Mouse (Mus musculus) intestine, embryonic 16.5 days (tissue): ENCODE measurements around the gene Lim2. TPM values are rescaled to one million over a fixed set of nuclear protein-coding genes. Genes with fewer than 3 reads are reported as not detected.
A peak's percentile ranks its signal among the peaks of the same experiment; 100 is the strongest.

Experiments used
- ATAC-seq: fragments of 200-750 bp; cut with Nextera tagmentation; 2 replicates; pipeline ENCODE4 v1.8.0; 2017; ENCODE audit warnings: moderate TSS enrichment, moderate library complexity
- H3K27ac ChIP-seq: fragments of 300-500 bp; sonication (generic); 2 replicates; pipeline ENCODE4 v1.5.1; 2014; ENCODE audit warnings: mild to moderate bottlenecking, low read length
- H3K27me3 ChIP-seq: fragments of 300-500 bp; sonication (generic); replicated peaks from 2 replicates; pipeline ENCODE4 v1.6.1; 2014; ENCODE audit warnings: low read length, control low read depth, mixed read lengths; ENCODE audit not compliant: control insufficient read depth, insufficient read depth
- H3K36me3 ChIP-seq: fragments of 300-500 bp; sonication (generic); 2 replicates; pipeline ENCODE4 v1.6.1; 2014; ENCODE audit warnings: low read length, control low read depth; ENCODE audit not compliant: control insufficient read depth, insufficient read depth
- H3K4me1 ChIP-seq: fragments of 300-500 bp; sonication (generic); 2 replicates; pipeline ENCODE4 v1.6.1; 2014; ENCODE audit warnings: low read length, control low read depth, mixed read lengths; ENCODE audit not compliant: control insufficient read depth, insufficient read depth
- H3K4me2 ChIP-seq: fragments of 300-500 bp; sonication (generic); 2 replicates; pipeline ENCODE4 v1.6.1; 2014; ENCODE audit warnings: low read depth, low read length, control low read depth
- H3K4me3 ChIP-seq: fragments of 300-500 bp; sonication (generic); 2 replicates; pipeline ENCODE4 v1.5.1; 2014; ENCODE audit warnings: mild to moderate bottlenecking, low read length
- H3K9ac ChIP-seq: fragments of 300-500 bp; sonication (generic); 2 replicates; pipeline ENCODE4 v1.6.1; 2014; ENCODE audit warnings: low read depth, low read length
- H3K9me3 ChIP-seq: fragments of 300-500 bp; sonication (generic); 2 replicates; pipeline ENCODE4 v1.6.1; 2016; ENCODE audit warnings: low read length, control low read depth; ENCODE audit not compliant: control insufficient read depth
- WGBS: fragments of 180-500 bp; shearing (Covaris S2); extraction: QIAGEN DNeasy Blood & Tissue Kit; methylation state at CpG from one replicate; pipeline ENCODE4 v1.1.7; 2014; 5-methylcytosine and 5-hydroxymethylcytosine counted together
- polyA plus RNA-seq: library from polyadenylated mRNA; unstranded; fragments of >200 nt; fragmentation: Nextera tagmentation; extraction: Ambion mirVana; gene quantifications from 2 replicates; pipeline ENCODE4 v1.2.1, GENCODE M21; 2015

The Lim2 gene
- polyA plus RNA-seq, 1 experiment from 2014 or later: 0.61 TPM

DNA sequence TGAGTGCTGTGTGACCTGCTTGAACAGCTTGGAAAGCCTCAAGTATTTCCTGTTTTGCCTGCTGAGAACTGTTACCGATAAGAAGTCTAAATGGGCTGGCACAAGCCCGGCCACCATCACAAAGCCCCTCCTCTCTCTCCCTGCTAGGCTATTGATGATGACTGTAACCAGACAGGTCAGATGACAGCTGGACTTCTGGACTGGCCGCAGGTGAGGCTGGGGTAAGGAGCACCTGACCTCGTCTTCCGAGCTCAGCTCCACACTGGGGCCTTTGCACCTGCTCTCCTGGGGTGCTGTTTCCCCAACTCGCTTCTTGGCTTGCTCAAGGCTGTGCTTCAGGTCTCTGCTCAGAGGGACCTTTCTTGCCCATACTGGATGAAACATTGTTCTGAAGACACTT, 26.9 kb downstream of the Lim2 start:
- Histone ChIP-seq H3K4me2 (no peak overlapping the region), H3K27ac (no peak overlapping the region)
- 88% methylated on average over 6 of the region's 6 CpGs for WGBS

GRCm38 (mm10) chr7:43462851-43463250, 35.4 kb downstream of the Lim2 start, which contains the start of gene Vsig10l:
TSS of gene Vsig10l (plus strand) at chr7:43463151.
- Histone ChIP-seq H3K9ac (no peak within 1 kb of the TSS), H3K4me2 (no peak within 1 kb of the TSS), H3K4me1 (no peaks in the 10 kb centered on the region; the same call in 1 of the 2 replicates), H3K9me3 (no peaks in the 10 kb centered on the region), H3K36me3 (0 out of 2 replicates have a peak, but pooled peaks cover 3% of the 10 kb centered on the region), H3K27ac (no peak within 1 kb of the TSS), H3K4me3 (no peak within 1 kb of the TSS), H3K27me3 (no peaks in the 10 kb centered on the region)
- ATAC-seq: no peak
- 55% methylated on average over 4 of the region's 4 CpGs for WGBS

More for the DNA sequence above, 26.9 kb downstream of the Lim2 start:
- Histone ChIP-seq H3K9ac (no peak overlapping the region), H3K4me3 (no peak overlapping the region), H3K36me3 (peaks cover 17% of the 10 kb centered on the region; the same call in 1 of the 2 replicates), H3K27me3 (no peaks in the 10 kb centered on the region), H3K9me3 (no peaks in the 10 kb centered on the region), H3K4me1 (no peaks in the 10 kb centered on the region)
- ATAC-seq: peak; percentile 31

- H3K9ac ChIP-seq: no peak overlapping the region
- no peak overlapping the region for H3K4me3 ChIP-seq
- no peaks in the 10 kb centered on the region; the same call in 1 of the 2 replicates for H3K4me1 ChIP-seq
- 76% methylated on average over 7 of the region's 7 CpGs for WGBS
- no peak overlapping the region for H3K4me2 ChIP-seq
- no peak overlapping the region for H3K27ac ChIP-seq
- H3K27me3 ChIP-seq: no peaks in the 10 kb centered on the region
- ATAC-seq: no peak
- H3K9me3 ChIP-seq: no peaks in the 10 kb centered on the region
- H3K36me3 ChIP-seq: no peaks in the 10 kb centered on the region
Measured at GRCm38 (mm10) chr7:43463976-43464375, 36.5 kb downstream of the Lim2 start.

DNA sequence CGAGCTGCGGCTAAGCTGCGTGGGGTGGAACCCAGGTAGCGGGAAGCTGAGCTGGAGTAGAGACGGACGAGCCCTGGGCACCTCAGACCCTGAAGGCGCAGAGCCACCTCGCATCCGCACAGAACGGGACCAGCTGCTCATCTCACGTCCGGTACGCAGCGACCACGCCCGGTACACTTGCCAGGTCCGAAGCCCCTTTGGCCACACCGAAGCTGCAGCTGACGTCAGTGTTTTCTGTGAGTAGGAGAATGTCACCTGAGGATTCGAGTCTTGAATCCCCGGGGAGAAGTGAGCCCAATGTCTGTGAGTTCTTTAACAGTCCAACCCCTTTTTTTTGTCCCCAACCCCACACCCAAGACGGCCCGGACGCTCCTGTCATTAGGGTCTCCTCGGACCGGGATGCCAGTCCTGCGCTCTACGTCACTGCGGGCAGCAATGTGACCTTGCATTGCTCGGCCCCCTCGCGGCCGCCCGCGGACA, 37.4 kb downstream of the Lim2 start:
- Histone ChIP-seq H3K9me3 (no peaks in the 10 kb centered on the region), H3K4me3 (peak overlapping the region; percentile 59), H3K27ac (peak overlapping the region; percentile 19; the same call in 1 of the 2 replicates), H3K4me1 (no peaks in the 10 kb centered on the region; the same call in 1 of the 2 replicates), H3K4me2 (peak overlapping the region; percentile 99), H3K36me3 (no peaks in the 10 kb centered on the region), H3K27me3 (no peaks in the 10 kb centered on the region), H3K9ac (peak overlapping the region; percentile 69)
- ATAC-seq: no peak
- WGBS: 9% methylated on average over 35 of the region's 35 CpGs

DNA sequence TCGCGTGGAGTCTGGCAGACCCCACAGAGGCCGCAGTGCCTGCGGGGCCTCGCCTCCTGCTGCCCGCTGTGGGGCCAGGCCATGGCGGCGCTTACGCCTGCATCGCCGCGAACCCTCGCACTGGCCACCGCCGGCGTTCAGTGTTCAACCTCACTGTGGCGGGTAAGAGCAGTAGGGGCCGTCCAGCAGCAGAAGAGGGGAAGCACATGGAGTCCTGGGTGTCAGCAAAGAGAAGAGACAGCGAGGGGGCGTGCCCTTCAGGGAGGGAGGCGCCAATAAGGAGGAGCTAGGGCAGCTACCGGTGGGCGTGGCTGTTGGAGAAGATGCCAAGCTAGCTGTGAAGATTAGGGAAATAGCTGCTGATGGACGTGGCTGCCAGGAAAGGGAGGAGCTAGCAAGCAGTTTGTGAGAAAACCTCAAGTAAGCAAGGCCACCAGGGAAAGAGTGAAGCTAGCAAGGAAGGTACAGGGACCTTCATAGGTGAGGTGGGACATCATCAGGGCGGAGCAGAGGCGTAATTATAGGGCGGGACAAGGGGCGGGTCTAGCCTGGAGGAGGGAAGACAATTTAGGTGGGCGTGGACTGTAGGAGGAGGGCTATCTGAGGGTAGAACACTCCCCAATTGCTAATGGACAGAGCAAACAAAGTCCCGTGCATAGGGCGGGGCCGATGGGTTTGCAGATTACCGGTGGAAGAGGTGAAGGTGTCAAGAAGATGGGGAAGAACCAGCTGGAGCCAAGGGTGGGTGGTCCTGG, 38.1 kb downstream of the Lim2 start:
- peak overlapping the region; percentile 99 for H3K4me2 ChIP-seq
- WGBS: 2% methylated on average over 33 of the region's 33 CpGs
- peak overlapping the region; percentile 35; the same call in 1 of the 2 replicates for H3K27ac ChIP-seq
- no peaks in the 10 kb centered on the region for H3K27me3 ChIP-seq
- peak overlapping the region; percentile 59 for H3K4me3 ChIP-seq
- H3K4me1 ChIP-seq: no peaks in the 10 kb centered on the region
- peak overlapping the region; percentile 69 for H3K9ac ChIP-seq
- H3K9me3 ChIP-seq: no peaks in the 10 kb centered on the region
- peak; percentile 92 for ATAC-seq
- no peaks in the 10 kb centered on the region for H3K36me3 ChIP-seq

DNA sequence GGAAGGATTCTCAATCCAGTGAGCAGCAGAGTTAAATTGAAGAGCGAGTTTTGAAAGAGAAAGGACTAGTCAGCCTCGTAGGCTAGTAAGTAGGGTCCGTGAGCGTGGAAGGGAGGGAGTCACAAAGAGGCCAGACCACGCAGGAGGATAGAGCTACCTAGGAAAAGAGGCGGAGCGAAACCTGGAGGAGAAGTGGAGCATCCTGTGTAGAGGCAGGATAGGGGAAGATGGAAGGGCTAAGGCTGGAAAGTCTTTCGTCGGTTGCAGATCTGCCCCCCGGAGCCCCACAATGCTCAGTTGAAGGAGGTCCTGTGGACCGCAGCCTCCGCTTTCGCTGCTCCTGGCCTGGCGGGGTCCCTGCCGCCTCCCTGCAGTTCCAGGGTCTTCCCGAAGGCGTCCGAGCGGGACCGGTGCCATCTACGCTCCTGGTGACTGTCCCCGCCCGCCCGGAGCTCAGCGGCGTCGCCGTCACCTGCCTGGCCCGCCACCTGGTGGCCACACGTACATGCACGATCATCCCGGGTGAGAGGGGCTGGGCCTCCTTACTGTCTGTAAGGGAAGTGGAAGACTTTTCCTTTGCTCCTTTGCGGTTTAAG, 38.7 kb downstream of the Lim2 start:
- WGBS: 1% methylated on average over 33 of the region's 33 CpGs
- Histone ChIP-seq H3K4me1 (no peaks in the 10 kb centered on the region), H3K36me3 (no peaks in the 10 kb centered on the region), H3K27me3 (no peaks in the 10 kb centered on the region), H3K4me2 (peak overlapping the region; percentile 99), H3K4me3 (peak overlapping the region; percentile 59), H3K9ac (peak overlapping the region; percentile 69), H3K27ac (peak overlapping the region; percentile 35; the same call in 1 of the 2 replicates), H3K9me3 (no peaks in the 10 kb centered on the region)
- peak; percentile 76 for ATAC-seq

DNA sequence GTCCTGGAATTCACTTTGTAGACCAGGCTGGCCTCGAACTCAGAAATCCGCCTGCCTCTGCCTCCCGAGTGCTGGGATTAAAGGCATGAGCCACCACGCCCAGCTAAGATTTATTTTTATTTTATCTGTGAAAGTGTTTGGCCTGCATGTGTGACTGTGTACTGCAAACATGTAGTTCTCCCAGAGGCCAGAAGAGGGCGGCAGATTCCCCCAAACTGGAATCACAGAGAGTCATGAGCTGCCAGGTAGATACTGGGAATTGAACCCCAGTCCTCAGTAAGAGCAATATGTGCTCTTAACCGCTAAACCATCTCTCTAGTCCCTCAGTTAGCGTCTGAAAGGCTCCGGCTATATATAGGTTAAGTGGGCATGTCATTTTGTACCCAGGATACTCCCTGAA, 42.9 kb downstream of the Lim2 start:
- Histone ChIP-seq H3K4me3 (no peak overlapping the region), H3K4me1 (no peaks in the 10 kb centered on the region), H3K9ac (no peak overlapping the region), H3K9me3 (no peaks in the 10 kb centered on the region), H3K36me3 (no peaks in the 10 kb centered on the region), H3K27me3 (peaks cover 2% of the 10 kb centered on the region), H3K27ac (no peak overlapping the region), H3K4me2 (no peak overlapping the region)
- 49% methylated on average over 8 of the region's 8 CpGs for WGBS
- ATAC-seq: no peak

- Histone ChIP-seq H3K36me3 (no peaks in the 10 kb centered on the region), H3K9ac (no peak overlapping the region), H3K4me3 (no peak overlapping the region), H3K4me2 (no peak overlapping the region), H3K4me1 (no peaks in the 10 kb centered on the region), H3K9me3 (no peaks in the 10 kb centered on the region), H3K27me3 (peaks cover 32% of the 10 kb centered on the region), H3K27ac (no peak overlapping the region)
- peak; percentile 28; the same call in 1 of the 2 replicates for ATAC-seq
- 9% methylated on average over 23 of the region's 23 CpGs for WGBS
Measured at GRCm38 (mm10) chr7:43475706-43476105, 48.2 kb downstream of the Lim2 start.

- peak overlapping the region; percentile 24; the same call in 1 of the 2 replicates for H3K9ac ChIP-seq
- H3K4me3 ChIP-seq: no peak overlapping the region
- no peaks in the 10 kb centered on the region for H3K36me3 ChIP-seq
- no peak overlapping the region for H3K4me2 ChIP-seq
- no peaks in the 10 kb centered on the region for H3K4me1 ChIP-seq
- no peak for ATAC-seq
- H3K9me3 ChIP-seq: no peaks in the 10 kb centered on the region
- H3K27ac ChIP-seq: no peak overlapping the region
- peaks cover 32% of the 10 kb centered on the region for H3K27me3 ChIP-seq
- 6% methylated on average over 13 of the region's 13 CpGs for WGBS
Measured at GRCm38 (mm10) chr7:43476376-43476775, 48.9 kb downstream of the Lim2 start.
